Mouse (Mus musculus) cerebellum, adult 11 months (tissue): ENCODE data around the gene Fkbp3.

Source experiments
- DNase-seq: peaks from one replicate; pipeline ENCODE4 v3.0.0; 2022

Gene Fkbp3

GRCm38 (mm10) chr12:65022842-65023241 is 51.0 kb downstream of the Fkbp3 start:
- no peak for DNase-seq
